Mouse (Mus musculus) splenic B cell, adult 2 months (primary cell): ENCODE results near the gene Rtl1.

Source experiments
- DNase-seq: peaks from one replicate; pipeline ENCODE4 v3.0.0-alpha.2; 2011; ENCODE audit warnings: low read depth, low spot score
- H3K27me3 ChIP-seq: 2 replicates; pipeline ENCODE4 v1.6.1; 2012; ENCODE audit warnings: mild to moderate bottlenecking, low read length, moderate library complexity, mixed read lengths; ENCODE audit not compliant: control insufficient read depth, poor library complexity, insufficient read depth, severe bottlenecking
- H3K36me3 ChIP-seq: 2 replicates; pipeline ENCODE4 v1.6.1; 2012; ENCODE audit warnings: mild to moderate bottlenecking, low read length, moderate library complexity, mixed read lengths; ENCODE audit not compliant: control insufficient read depth, poor library complexity, insufficient read depth, severe bottlenecking

Rtl1 gene

DNA sequence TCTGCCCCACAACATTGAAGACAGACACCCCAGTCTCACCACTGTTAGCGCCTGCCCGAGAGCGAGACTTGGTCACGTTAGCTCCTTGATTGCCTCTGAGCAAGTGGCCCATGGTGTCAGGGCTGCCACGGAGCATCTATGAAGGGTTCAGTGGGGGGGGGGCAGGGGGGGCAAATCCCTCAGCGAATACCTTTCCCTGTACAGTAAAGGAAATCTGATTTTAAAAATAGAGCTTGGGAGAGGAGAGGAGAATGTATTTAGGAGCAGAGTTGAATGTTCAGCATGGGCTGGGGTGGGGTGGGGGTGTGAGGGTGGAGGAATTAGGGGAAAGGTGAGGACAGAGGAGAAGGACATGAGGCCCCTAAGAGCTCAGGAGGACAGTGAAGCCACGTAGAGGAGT, at the start of gene Rtl1:
Gene Rtl1 (minus strand): TSS at position 101 of the 400 bp plus-strand sequence.
- no peaks in the 10 kb centered on the region for H3K36me3 ChIP-seq
- no peak for DNase-seq
- H3K27me3 ChIP-seq = no peaks in the 10 kb centered on the region

DNA sequence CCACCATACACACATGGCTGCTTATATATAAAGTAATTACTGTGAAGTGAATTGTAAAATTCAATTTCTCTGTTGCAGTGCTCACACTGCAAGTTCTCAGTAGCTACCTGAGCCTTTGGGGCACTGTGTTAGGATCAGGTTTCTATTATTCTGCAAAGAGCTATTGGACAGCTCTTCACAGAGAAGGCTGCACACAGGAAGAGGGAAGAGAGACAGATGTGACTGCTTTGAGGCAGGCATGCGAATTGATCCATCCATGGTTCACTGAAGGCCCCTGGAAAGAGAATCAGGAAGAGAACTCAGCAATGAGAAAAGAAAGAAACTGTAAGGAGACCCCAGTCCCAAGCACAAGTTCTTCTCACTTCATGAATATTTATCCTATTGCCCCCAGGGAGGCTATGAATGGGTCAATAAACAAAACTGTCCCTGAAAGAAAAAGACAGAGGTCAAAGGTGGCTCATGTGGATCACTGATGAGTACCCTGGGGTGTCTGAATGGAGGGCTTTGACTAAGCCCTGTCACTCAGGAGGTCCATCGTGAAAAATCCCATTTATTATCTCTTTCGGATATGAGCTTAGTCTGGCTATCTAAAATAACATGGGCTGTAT, 40.5 kb upstream of the Rtl1 start:
- Histone ChIP-seq H3K27me3 (no peaks in the 10 kb centered on the region), H3K36me3 (no peaks in the 10 kb centered on the region)
- no peak for DNase-seq

DNA sequence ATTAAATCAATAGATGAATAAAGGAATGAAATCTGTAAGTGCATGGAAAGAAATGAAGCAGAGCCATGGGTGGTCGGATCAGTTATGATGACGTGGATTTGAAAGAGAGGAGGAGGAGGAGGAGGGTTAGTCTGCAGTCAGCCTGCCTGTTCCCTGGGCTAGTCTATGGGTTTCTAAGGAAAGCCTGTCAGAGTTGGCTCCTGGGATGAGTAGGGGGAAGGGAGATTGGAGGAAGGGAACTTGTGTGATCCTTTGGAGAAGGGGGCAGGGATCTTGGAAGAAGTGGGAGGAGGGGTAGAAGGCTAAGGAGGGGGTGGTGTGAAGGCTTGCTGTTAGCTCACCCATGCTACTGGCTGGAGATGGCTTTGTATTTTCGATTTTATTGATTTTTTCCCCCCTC, 31.9 kb upstream of the Rtl1 start:
- DNase-seq = no peak
- Histone ChIP-seq H3K27me3 (no peaks in the 10 kb centered on the region), H3K36me3 (no peaks in the 10 kb centered on the region)

DNA sequence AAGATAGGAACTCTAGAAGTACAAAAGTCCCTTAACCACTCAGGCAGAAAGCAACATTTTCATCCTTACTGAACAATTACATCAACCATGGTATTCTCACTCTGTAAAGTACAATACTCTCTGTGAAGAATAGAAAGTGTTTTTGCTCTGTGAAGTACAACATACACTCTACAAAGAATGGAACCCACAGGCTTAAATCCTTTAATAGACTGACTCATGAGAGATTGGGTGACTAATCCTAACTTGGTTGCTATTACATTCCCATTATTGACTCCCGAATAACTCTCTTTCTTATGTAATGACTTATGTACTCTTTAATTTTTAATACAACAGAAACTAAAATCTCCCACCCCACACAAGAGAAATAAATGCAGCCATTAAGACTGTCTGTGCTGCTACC, 28.8 kb upstream of the Rtl1 start:
- H3K36me3 ChIP-seq = no peaks in the 10 kb centered on the region
- no peaks in the 10 kb centered on the region for H3K27me3 ChIP-seq
- no peak for DNase-seq

DNA sequence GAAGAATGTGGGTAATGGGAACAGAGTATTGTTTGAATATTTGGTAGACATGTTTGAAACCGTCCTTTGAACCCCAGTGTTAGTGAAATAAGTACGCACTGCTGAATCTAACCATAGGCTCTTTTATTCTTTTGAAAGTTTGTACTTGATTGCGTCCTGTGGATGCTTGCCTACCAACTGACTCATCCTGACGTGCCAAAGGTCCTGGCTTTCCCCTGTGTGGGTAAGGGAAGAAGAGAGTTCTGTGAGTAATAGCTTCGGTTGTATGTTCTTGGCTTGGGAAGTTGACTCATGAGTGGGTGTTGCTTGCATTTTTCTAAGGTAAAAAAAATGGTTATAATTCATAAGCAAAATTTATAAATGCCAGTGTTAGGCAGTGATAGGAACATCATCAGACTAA, 26.8 kb upstream of the Rtl1 start:
- Histone ChIP-seq H3K36me3 (no peaks in the 10 kb centered on the region), H3K27me3 (no peaks in the 10 kb centered on the region)
- DNase-seq = no peak

DNA sequence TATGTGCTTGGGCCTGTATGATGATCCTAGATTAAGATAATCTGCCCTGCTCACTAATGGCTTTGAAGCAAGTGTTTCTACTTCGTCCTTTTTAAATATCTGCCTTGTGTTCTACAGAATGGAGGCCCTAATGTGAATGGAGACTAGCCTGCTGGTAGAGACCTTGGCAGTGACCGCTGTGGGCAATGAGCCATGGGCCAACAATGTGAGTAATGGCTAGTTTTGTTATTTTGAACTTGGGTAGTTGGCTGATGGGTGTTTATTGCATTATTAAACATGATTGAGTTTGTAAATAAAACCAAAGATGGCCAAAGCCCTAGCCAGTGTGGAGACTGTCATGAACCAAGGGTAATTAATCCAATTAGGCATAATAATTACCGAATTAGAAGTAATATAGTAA, 20.1 kb upstream of the Rtl1 start:
- Histone ChIP-seq H3K27me3 (no peaks in the 10 kb centered on the region), H3K36me3 (no peaks in the 10 kb centered on the region)
- no peak for DNase-seq

DNA sequence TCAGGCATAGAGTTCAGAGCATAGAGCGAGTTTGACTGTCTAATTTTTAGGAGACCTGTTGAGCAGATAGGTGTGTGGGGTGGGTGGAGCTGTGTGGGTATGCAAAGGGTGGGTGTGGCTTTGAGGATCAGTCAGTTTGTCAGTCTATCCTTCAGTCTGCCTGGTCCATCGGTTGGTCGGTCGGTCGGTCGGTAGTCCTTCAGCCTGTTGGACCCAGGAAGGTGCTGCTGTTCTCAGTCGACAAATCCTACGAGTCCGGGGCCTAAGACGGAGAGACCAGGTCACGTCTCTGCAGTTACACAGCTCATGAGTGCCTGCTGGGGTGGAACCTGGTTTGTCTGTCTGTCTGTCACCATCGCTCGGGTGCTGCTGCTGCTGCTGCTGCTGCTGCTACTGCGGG, 17.9 kb upstream of the Rtl1 start:
- H3K27me3 ChIP-seq = no peaks in the 10 kb centered on the region
- DNase-seq = no peak
- H3K36me3 ChIP-seq = no peaks in the 10 kb centered on the region

DNA sequence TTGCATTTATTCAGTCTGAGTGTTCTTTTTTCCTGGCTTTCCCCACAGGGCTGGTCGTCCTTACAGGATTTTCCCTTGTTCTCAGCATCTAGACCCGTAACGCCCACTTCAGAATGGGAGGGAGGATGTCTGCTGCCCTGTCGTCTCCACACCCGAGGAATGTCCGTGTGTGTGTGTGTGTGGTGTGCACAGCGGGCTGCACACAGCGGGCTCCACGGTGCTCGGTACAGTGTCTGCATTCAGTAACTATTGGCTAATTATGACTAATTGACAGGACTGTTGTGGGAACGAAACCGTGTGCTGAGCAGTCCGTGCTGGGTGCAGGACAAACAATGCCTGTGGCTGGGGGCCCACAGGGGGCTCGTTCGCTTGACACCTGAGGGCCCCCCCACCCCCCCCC, 17.0 kb upstream of the Rtl1 start:
- DNase-seq = no peak
- Histone ChIP-seq H3K36me3 (no peaks in the 10 kb centered on the region), H3K27me3 (no peaks in the 10 kb centered on the region)

DNA sequence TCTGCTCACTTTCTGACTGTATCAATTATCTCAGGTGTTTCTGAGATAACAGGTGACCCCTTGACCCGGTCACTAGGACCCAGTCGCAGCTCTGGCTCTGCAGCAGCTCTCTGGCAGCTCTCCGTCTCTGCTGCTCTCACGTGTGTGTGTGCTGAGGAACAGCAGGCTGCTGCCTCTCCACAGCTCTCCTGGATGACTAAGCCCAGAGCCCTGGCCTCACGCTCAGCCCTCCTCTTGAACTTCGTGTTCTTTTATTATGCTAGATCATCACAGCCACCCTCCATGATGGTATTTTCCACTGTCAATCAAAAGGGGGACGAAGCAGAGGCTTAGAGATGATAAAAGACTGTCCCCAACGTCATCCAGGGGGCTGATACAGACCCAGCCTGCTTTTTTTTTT, 15.2 kb upstream of the Rtl1 start:
- DNase-seq = no peak
- Histone ChIP-seq H3K36me3 (no peaks in the 10 kb centered on the region), H3K27me3 (no peaks in the 10 kb centered on the region)

DNA sequence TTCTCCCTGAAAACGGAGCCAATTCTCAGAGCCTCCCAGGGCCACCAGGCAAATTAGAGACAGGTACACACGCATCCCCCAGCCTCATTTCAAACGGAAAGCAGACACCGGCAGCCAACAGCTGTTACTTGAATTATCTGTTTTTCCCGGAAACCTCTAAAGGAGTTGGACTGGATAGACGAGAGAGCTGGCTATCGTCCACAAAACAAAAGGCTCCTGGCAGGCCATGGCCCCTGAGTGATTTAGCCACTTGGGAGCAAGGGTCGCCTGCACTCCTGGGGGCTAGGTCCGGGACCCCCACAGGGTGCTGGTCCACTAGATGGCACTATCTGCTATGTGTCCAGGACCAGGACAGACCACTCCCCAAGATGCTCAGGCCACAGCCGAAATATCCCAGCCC, 14.3 kb upstream of the Rtl1 start:
- Histone ChIP-seq H3K36me3 (no peaks in the 10 kb centered on the region), H3K27me3 (no peaks in the 10 kb centered on the region)
- no peak for DNase-seq

DNA sequence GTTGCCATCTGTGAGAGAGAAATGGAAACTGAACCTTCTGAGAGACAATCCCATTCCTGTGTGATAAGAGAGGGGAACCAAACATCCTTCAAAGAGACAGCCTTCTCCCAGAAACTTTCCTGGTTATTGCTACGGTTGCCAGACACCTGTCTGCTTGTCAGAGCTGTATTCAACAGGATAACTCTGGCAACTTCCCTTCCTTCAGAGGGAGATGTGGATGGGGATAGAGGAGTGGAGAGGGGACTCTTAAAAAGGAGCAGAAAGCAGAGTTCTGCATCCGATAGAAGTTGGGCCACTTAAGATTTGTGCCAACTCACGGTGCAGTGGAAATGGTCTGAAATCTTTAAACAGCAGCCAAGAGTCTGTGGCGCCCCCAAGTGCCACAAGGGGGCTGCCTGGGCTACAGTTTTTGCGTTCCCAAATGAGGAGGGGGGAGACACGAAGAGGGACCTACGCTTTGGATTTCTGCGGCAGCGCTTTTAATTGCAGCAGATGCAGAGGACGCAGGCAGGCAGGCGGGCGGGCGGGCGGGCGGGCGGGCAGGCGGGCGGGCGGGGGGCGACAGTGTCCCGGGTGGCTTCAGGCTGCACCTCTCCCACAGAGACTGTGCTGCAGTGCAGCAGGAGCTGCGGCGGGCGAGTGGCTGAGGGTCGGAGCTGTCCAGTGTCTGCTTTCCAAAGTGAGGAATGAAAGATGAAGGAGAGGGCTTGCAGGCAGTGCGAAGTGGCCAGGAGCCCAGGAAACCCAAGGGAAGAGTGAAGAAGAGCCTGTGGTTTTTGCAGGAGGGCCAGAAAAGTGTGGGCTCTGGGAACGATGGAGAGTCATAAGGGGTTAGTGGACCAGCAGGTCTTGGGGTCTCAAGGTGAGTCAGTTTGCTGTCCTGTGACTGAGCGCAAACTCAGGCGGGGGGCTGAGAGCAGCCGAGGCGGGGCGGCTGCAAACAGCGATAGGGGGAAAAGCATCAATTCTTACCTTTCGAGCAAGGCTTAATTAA, 12.6 kb upstream of the Rtl1 start:
- Histone ChIP-seq H3K36me3 (no peaks in the 10 kb centered on the region), H3K27me3 (no peaks in the 10 kb centered on the region)
- DNase-seq = no peak

DNA sequence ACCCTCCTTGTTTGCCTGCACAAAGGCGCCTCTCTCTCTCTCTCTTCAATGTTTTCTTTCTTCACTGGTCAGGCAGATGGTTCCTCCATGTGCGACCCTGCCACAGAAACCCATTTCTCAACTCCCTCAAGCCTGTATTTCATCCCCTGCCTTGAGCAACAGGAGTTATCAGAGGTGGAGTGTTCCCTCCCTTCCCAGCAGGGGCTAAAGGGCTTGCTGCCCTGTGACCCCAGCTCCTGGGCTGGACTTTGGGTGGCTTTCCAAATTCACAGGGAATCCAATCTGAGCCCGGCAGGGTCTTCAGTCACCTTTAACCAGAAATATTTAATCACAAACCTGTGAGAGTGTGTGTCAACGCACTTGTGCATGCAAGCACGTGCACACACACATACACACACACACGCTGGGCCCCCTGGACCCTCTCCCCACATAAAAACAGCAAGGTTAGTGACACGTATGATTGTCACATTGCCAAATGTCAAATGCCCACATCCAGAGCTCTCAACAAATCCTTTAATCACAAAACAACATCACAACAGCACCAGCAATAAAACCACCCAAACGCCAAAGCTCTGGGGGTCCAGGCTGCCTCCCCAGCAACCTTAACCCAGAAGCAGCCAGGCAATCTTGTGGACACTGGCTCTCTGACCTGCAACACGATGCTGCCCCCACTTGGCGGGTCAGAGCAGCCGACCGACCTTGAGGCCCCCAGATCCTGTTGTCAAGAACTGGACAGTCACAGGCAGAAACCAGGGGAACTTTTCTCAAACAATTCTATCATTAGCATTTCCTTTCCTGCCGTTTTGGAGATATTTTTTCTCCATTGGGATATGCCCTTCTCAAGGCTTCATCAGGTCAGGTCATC, 8.7 kb upstream of the Rtl1 start:
- peak; percentile 46 for DNase-seq
- H3K36me3 ChIP-seq = no peaks in the 10 kb centered on the region

DNA sequence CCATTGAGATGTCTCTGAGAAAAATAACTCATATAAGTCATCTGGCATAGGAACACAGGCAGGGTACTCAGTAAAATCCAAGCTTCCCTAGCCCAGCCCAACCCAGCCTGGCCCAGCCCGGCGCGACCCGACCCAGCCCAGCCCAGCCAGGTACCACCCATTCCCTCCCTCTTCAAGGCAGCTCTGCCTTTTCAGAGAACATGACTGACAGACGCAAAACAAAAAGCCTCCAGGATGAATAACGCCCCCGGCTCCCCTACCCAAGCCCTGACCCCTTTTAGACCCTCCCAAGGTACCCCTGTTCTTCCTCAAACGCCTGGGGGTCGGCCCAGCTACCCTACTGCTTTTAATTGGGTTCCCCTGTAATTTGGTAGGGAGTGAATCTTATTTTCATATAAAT, 7.8 kb upstream of the Rtl1 start:
- no peak for DNase-seq
- Histone ChIP-seq H3K27me3 (no peaks in the 10 kb centered on the region), H3K36me3 (no peaks in the 10 kb centered on the region)

More for the DNA sequence above, 8.7 kb upstream of the Rtl1 start:
- no peaks in the 10 kb centered on the region for H3K27me3 ChIP-seq

DNA sequence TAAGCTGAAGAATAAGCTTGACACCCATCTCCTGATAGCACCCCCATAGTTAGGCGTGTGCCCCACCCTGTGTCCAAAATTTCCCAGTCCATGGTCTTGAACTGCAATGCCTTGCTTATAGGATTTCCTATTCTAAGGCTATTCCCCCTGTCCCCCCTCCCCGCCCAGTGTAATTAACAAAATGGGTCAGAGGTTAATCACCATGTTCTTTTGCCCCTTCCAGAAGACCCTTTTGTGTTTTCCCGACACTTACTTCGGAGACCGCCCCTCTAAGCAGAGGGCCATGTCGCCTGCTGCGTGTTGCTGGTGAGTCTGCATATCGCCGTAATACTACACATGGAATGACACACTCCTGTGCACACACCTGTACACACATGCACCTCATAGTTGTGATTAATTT, 7.1 kb upstream of the Rtl1 start:
- no peak for DNase-seq
- Histone ChIP-seq H3K36me3 (no peaks in the 10 kb centered on the region), H3K27me3 (no peaks in the 10 kb centered on the region)
